Mouse (Mus musculus) testis, postnatal 14 days (tissue): ENCODE measurements around the gene Chchd3.
A peak's percentile ranks its signal among the peaks of the same experiment; 100 is the strongest.

ENCODE experiments used
- DNase-seq: peaks from one replicate; pipeline ENCODE4 v3.0.0; 2021; ENCODE audit warnings: low spot score

Chchd3 gene

DNA sequence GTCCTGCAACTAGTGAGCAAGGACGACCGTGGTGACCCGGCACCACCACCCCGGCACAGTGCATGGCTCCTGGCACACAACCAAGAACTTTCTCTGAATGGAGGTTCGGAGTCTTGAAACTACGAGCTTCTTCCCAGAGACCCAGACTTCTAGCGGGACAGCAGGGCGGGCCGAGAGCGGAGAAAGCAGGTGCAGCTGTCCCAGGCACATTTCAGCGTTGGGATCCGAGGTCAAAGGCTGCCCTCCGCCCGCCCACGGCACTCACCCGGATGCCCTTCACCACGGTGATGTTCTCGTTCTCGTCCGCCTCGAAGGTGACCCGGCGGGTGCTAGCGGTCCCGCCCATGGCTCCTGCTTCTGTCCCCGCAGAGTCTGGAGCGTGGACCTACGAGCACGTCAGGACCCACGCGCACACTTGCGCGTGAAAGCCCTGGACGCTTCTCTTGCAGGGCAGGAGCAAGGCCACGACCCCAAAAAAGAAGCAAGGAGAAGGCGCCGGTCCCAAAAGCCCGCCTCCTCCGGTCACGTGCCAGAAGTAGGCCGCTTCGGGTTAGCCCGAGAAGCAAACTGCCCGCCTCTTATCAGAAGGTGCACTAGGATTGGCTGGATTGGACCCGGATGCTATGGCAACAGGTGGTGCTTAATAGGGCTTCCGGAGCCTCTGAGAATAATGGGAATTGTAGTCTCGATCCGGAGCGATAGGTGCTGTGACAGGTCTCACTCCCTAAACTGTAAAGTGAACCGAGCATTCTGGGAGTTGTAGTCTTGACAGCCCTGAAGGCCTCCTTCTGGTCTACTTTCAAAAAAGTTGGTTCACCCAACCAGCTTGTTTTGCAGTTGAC lies at the start of gene Chchd3:
TSS of gene Chchd3 (minus strand) at position 526 of the 842 bp plus-strand sequence.
- peak; percentile 98 for DNase-seq

DNA sequence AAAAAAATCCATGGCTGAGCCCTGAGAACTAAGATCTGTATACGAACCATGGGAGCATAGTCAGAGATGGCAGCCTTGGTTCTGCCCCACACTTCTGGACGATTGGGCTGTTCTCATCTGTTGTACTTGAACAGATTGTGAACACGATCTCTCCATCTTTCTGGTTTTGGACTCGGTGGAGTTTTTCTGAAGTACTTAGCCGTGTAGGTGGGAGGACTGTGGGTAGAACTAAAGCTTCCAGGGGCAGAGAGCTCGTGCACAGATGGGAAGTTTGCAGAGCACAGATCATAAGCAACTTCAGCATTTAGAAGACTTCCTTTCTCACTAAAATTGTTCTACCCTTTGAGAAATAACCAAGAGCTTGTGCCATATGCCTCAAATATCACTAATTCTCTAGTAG lies 44.6 kb upstream of the Chchd3 start:
- no peak for DNase-seq

DNA sequence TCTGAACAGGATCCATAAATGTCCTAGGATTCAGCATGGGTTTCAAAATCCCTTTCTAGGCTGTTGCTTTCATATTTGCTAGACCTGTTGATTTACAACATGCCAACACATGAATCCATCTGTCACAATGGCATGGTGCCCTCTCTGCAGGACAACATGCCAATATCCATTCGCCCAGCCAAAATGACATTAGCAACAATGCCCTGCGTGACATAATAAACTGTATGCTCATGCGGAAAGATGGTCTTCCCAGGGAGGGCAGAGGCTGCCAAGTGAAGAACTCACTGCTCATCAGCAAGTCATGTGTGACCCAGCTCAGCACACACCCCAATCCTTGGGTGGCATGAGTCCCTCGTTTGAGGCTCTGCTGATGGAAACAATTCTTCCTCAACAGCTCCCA lies 38.8 kb upstream of the Chchd3 start:
- no peak for DNase-seq

DNA sequence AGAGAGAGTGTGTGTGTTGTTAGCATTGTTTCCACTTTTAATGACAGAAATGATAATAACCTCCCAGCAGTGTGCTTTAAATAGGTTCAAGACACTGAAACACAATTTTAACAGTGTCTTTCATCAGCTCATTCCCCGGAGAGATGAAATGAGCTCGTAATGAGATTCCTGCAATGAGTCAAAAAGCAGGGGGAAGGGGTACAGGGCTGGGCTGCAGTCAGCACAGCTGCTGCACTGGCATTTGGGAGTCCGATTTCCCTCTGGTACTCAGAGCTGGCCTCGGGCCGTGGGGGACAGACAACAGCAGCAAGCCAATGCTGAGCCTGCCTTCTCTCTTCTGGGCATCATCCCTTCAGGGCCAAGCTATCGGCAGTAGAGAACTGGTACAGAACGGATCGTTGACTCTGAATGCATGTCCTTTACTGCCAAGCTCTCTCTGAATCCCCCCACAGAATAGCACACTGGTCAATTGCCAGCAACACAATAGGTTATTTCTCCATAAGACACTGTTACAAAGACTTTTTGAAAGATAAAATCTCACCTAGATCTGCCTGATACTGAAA lies 34.7 kb upstream of the Chchd3 start:
- DNase-seq: no peak

DNA sequence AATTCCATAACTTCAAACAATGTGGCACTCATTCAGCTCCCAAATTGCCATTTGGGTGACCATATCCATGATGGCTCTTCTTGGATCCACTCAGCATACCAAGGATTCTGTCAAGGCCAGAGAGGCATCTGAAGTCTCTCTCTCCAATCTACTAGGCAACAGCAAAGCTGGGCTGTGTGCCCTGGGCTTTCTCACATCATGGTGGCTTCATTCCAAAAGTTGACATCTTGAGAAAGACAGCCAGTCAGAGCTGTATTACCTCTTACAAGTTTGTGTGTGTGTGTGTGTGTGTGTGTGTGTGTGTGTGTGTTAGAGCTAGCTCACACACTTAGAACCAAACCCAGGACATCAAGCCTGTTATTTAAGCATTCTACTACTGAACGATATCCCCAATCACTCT lies 20.1 kb upstream of the Chchd3 start:
- DNase-seq: no peak

DNA sequence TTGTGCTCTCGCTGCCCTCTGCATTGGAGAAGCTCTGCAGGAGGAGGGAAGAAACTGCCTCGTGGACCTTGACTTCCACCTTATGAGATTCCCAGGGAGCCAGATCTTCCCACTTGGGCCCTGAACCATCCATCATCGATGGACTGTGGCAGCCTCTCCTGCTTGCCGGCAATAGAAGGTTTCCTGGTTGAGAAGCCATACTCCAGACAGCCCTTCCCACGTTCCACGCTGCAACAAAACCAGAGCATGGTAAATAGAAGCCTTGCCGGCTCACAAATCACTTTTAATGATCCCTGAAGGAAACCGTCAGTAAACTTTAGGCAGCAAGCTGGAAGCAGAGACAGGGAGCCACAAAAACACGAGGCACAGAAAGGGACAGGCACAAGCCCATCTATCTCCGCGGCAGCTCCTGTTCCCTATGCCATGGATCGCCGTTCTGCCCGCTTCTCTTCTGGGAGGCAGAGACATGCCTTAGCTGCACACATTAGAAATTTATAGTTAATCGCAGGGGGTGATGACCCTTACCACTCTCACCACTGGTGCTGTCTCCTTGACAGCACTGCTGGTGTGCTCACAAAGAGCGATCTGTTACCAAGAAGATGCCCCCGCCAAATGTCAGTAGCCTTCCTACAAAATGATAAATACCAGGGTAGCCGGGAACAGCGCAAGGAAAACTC lies 18.3 kb upstream of the Chchd3 start:
- DNase-seq: no peak

DNA sequence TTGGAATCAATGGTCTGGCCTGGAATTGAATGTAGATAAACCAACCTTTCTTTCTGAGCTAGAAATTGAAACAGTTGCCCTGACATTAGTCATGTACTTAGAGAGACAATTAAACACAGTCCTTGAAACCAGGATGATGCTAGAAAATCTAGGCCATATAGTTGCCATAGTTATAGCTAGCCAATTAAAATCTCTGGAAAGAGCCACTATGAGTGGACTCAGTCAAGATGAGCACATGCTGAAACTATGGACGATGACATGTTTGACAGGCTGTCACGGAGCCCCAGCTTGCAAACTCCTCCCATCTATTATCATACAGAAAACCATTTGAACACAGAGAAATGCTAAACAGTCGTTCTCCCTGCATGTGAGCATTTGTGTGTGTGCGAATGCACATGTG lies 6.4 kb upstream of the Chchd3 start:
- DNase-seq: no peak

DNA sequence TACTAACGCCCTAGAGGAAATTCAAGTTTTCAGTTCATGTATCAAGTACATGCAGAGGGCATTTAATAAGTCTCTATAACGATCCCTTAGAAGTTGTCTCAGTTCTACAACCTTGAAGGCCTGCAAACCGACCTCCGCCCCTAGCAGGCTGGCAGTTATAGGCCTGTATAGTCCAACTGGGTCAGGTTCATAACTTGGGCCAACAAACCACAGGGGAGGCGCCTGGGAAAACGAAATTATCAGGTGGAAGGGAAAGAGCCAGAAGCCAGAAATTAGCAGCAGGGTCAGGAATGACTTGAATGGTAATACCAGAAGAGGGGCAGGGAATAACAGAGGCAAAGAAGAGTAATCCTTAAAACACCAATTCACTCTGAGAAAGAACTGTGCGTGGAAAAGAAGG lies 784 bp downstream of the Chchd3 start:
- no peak for DNase-seq

DNA sequence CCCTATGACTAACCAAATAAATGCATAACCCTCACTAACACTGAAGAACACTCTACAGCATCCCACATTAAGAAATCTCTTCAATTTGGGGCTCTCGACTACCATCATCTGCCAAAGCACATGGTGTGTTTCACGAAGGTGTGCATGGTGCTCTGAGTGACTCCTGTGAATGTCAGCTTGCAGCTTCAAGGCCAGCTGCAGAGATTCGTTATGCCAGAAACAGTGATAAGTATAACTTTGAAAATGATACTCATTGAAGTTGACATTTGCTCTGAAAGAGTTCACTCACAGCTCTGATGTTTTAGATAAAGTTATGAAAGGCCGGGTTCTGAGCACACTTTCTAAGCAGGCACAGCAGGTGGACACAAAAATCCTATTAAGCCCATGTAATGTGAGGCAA lies 3.7 kb downstream of the Chchd3 start:
- no peak for DNase-seq

DNA sequence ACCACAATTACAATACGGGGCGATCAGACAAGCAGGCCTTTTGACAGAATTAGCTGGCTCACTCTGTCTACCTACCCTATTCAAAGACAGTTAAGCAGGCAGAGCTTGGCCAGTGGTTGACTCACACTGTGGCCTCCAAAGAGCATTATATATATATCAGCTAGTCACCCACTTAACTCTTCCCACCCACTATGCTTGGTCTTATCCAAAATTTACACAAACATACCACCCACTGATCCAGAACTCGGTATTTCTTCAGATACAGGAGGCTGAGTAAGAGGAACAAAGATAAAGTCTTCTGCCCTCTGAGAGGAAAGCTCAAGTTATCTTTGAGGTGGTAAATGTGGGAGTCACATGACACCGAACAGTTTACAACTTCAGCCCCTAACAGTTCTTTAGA lies 4.4 kb downstream of the Chchd3 start:
- DNase-seq: no peak

DNA sequence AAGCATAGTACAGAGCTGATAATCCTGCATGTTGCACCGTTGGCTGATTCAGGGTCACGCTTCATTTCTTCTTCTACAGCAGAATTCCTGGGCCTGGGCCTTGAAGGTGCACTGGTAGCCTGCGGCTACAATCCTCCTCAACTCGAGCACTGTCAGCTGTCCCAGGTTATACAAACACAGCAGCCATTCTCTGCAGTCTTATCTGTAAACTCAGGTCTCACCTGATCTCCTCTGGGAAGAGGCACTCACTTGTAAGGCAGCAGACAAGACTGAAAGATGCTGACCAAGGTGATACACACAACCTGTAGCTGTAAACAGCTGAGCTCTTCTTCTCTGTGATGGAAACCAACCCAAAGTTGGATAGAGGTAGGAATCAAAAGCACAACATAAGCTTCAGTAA lies 5.1 kb downstream of the Chchd3 start:
- DNase-seq: no peak

DNA sequence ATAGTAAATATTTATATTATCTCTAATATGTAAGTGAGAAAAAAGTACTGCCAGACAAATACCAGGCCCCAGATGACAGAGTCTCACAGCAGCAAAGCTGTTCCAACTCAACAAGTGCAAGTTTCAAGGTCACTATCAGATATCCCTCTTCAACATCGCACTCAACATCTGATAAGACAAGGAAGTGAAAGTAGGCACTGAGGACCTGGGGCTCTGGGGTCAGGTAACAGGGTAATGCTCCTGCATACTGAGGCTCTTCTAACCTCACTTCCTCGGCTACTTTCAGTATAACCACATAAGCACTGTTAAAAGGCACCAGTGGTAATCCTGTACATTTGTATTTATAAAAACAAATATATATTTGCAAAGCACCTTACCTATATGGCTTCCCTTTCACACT lies 8.4 kb downstream of the Chchd3 start:
- no peak for DNase-seq

DNA sequence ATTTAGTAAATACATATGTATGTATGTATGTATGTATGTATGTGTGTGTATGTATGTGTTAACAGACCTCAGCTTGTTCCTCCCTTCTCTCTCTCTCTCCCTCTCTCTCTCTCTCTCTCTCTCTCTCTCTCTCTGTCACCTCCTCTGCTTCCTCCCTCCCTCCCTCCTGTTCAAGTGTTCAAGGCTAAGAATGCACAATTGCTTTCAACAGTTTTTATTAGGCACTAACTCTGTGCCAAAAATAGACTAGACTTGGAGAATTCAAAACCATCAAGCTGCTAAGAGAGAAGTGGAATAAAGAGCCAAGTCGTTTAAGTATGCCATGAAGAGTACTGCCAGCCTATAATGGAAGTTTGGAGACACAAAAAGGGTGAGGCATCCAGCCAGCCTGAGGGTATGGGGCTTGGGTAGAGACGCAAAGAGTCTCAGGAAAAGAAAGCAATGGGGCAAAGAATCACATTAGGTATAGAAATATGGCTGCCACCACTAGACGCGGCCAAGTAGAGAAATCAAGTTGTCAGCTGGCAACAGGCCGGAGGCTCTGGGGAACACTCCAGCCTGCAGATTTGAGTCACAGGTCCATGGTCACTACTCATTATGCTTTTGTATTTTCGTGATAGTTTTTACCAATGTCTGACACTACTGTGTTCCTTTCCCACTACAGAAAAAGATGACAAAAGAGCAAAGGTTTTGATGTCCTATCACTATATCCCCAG lies 10.2 kb downstream of the Chchd3 start:
- no peak for DNase-seq

DNA sequence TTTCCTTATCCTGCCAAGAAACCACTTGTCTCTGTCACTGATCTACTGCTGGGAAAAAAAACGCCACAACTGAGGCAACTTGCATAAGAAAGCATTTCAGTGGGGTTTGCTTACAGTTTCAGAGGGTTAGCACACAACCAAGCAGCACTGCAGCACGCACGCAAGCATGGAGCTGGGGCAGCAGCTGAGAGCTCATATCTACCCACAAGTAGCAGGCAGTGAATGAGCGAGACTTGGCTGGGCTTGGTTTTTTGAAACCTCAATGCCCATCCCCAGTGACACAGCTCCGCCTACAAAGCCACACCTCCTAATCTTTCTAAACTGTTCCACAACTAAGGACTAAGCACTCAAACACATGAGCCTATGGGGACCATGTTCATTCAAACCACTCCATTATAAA lies 16.6 kb downstream of the Chchd3 start:
- no peak for DNase-seq

DNA sequence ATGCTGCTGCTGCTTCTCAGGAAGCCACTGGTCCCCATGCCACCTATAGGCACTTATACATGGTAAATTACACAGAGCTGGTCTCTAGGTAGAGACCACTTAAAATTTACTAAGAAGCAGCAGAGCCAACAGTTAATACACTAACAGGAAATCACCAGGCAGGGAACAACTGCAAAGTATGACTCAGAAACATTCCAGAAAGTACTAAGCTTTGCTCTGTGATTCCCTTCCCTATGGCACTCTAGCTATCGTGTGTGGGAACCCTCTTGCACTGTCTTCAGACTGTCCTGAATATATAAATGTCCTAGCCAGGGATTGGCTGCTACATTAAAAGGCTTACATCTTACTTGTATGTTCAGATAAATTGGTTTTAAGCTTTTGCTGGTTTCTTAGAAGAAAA lies 17.2 kb downstream of the Chchd3 start:
- DNase-seq: no peak

DNA sequence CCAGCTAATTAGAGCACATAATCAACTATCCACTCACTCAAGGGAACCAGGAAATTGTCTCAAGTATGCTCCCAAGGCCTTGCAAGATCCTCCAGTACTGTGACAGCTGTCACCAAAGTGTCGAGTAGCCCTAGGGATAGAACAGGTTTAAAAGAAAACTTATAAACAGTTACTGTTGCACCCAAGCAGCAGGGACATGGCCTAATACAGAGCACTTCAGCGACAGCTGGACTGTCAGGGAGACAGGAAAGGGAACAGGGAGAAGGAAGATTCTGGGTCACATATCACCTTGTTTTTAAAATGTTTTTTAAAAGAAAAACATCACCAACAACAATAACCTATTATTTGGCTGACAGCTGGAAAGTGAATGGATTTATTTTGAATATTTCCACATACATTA lies 18.1 kb downstream of the Chchd3 start:
- no peak for DNase-seq

DNA sequence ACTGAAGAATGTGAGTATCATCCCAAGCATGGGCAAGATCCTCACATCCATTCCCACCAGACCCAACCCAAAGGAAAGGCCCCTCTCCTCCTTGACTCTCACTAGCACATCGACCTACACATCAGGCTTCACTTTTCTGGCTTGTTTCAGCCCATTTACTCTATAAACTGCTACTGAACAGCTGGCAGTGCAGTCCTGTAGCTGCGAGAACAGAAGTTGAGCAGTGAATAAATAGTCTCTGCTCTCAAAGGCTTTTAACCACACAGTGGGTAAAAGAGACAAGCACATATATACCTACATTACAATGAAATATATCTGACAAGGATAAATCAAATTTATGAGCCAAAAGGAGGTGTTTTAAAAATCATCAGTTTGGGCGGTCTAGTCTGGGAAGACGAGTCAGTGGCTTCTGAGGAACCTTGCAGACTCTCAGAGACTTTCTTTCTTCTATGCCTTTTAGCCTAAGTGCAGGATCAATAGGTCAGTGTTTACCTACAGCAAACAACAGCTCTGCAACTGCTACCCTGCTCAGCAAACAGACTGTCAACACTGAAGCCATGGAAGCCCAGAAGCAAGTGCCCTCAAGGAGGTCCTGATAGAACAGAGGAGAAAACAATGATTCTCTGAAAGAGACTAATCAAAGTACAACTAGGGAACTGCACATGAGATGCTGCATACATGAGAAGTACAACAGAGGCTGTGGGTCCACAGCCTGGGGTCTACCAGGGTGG lies 19.5 kb downstream of the Chchd3 start:
- no peak for DNase-seq

DNA sequence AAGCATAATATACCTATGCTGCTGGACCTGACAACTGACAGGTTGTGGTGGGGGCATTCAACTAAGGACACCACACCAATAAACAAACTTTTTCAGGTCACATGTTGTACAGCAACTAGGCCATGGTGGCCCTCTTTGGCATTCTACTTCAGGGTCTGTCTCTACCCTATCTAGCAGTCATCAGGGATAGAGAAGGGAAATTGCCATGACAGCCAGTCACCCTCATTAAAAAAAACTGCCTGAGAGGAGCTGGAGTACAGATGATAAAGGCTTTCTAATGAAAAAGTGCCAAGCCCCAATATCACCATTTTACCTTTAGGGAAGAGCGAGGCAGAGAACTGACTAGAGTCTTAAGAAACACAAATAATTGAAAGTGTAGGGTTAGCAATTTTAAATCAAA lies 27.5 kb downstream of the Chchd3 start:
- DNase-seq: no peak

DNA sequence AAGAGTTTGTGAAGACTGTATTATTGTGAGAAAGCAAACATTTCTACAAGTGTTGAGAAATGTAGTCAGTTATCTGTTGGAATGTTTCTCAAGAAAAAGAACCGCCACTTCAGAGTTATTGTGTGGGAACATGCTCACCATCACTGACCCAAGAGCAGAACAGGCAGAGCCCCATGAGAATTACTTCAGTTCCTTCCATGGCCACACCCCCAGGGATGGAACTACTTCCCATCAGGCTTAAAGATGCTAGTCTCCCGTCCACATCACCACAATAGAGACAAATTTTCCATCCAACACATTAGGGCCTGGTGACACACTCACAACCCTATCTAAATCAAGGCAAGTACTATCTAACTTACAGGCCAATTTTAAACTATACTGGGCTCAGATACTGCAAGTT lies 28.4 kb downstream of the Chchd3 start:
- no peak for DNase-seq

DNA sequence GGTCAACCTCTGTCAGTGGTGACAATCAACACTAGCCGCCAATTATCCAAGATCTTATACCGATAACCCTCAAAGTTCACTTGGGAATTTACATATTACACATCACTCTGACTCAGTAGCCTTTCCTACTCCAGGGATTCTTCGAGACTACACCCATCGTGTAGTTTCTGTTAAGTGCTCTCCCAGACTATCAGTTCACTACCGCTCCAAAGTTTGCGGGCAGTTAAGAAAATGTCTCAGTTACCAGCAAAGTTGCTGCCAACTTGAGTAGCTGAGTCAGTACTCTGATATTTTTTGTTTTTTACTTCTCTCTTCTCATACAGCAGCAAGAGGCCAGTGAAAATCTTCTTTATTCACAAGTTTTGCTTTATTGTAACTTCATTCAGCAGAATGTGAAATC lies 31.8 kb downstream of the Chchd3 start:
- DNase-seq: no peak

DNA sequence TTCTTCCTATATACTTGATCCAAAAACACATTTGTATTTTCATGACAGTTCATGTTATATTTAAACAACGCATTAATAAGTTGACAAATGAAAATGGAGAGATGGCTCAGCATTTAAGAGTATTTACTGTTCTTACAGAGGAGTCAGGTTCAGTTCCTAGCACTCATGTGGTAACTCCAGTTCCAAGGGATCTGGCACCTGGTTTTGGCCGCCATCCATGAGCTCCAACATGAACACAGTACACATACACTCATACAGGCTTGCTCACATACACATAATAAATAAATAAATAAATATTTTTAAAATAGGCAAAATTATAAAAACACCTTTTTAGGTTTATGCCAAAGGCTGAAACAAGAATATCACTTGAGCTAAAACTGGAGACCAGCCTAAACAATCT lies 35.0 kb downstream of the Chchd3 start:
- DNase-seq: no peak

DNA sequence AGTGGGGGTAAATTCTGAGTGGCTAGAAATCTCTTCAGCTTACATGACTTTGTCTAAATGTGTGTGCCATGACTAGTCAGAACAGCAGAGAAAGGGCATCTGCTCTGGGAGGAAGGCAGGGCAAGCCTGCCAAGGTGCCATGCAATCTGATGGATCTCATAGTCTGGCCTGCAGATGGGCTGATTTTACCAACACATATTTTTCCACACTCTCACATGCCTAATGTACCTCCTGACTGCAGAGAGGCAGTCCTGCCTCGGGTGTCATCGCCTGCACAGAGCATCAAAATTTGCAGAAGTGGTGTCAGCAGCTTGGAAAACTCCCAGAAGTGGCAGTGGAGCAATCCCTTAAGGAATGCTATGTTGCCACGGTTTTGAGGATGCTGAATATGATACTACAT lies 55.5 kb downstream of the Chchd3 start:
- DNase-seq: no peak
